Comparison of ENCODE assay signal across 8 mouse cellular contexts in genomic region chr7:45785388-45786135, GRCm38 (mm10). TPM values are rescaled to one million over a fixed set of nuclear protein-coding genes. Genes with fewer than 3 reads are reported as not detected.
DNase-seq lines count a peak whose midpoint lies in the region; ATAC-seq and TF ChIP-seq lines count a peak whose summit lies in the region.

No protein-coding gene starts in this region.

- H3K9me3 ChIP-seq in heart, embryonic 16.5 days (replicated peaks; ENCODE audit: control insufficient read depth, low read length), result no peaks in the 10 kb centered on the region
- no peaks in the 10 kb centered on the region for H3K9me3 ChIP-seq in embryonic facial prominence, embryonic 15.5 days (replicated peaks)
- H3K9me3 ChIP-seq in limb, embryonic 12.5 days, result peaks cover 4% of the 10 kb centered on the region; the same call in 1 of the 2 replicates

- DNase-seq in heart, adult 8-10 months (ENCODE audit: low spot score), result no peak
- DNase-seq in brain, embryonic 14.5 days (ENCODE audit: low read depth), result no peak
- peak; percentile 63 for DNase-seq in right cerebral cortex, postnatal 4 days
- no peak for DNase-seq in gastrocnemius, adult 18-20 months (ENCODE audit: low spot score)

- H3K36me3 ChIP-seq in heart, embryonic 16.5 days (ENCODE audit: control insufficient read depth, insufficient read depth), result no peaks in the 10 kb centered on the region
- peaks cover 14% of the 10 kb centered on the region for H3K36me3 ChIP-seq in embryonic facial prominence, embryonic 15.5 days
- peaks cover 32% of the 10 kb centered on the region for H3K36me3 ChIP-seq in limb, embryonic 12.5 days

- H3K4me3 ChIP-seq in heart, embryonic 16.5 days (ENCODE audit: low read length), result peak overlapping the region; percentile 42
- peak overlapping the region; percentile 66 for H3K4me3 ChIP-seq in embryonic facial prominence, embryonic 15.5 days (replicated peaks)
- peak overlapping the region; percentile 94 for H3K4me3 ChIP-seq in limb, embryonic 12.5 days (replicated peaks)

- peaks cover 9% of the 10 kb centered on the region for H3K4me1 ChIP-seq in heart, embryonic 16.5 days (ENCODE audit: control insufficient read depth, insufficient read depth, low read length)
- H3K4me1 ChIP-seq in embryonic facial prominence, embryonic 15.5 days, result peaks cover 43% of the 10 kb centered on the region
- H3K4me1 ChIP-seq in limb, embryonic 12.5 days (replicated peaks), result peaks cover 27% of the 10 kb centered on the region

- H3K4me2 ChIP-seq in heart, embryonic 16.5 days (ENCODE audit: low read depth, low read length), result peak overlapping the region; percentile 59
- peak overlapping the region; percentile 96 for H3K4me2 ChIP-seq in embryonic facial prominence, embryonic 15.5 days (replicated peaks)
- H3K4me2 ChIP-seq in limb, embryonic 12.5 days, result peak overlapping the region; percentile 94

- H3K27me3 ChIP-seq in heart, embryonic 16.5 days (ENCODE audit: control insufficient read depth, insufficient read depth, low read length), result peaks cover 41% of the 10 kb centered on the region
- no peaks in the 10 kb centered on the region for H3K27me3 ChIP-seq in embryonic facial prominence, embryonic 15.5 days
- peaks cover 10% of the 10 kb centered on the region for H3K27me3 ChIP-seq in limb, embryonic 12.5 days

- ATAC-seq in heart, embryonic 16.5 days (replicated peaks; ENCODE audit: extremely low read depth, insufficient read depth, low FRiP score), result no peak
- ATAC-seq in embryonic facial prominence, embryonic 15.5 days (ENCODE audit: insufficient number of reproducible peaks, low FRiP score, low TSS enrichment, low read depth), result no peak; the same call in 1 of the 2 replicates
- ATAC-seq in limb, embryonic 12.5 days (ENCODE audit: insufficient number of reproducible peaks, insufficient read depth, low FRiP score, low TSS enrichment, low read depth), result peak; percentile 14; the same call in 1 of the 2 replicates
- no peak for ATAC-seq in megakaryocyte, adult 5-6 weeks (ENCODE audit: poor library complexity, severe bottlenecking)

- no peak for TF ChIP-seq POLR2A in brain, embryonic 14.5 days (IDR thresholded peaks at IDR 0.05; ENCODE audit: borderline replicate concordance, extremely low read depth, insufficient read depth, insufficient read length, poor library complexity, severe bottlenecking)

- TF ChIP-seq CTCF in brain, embryonic 14.5 days (IDR thresholded peaks at IDR 0.05; ENCODE audit: borderline replicate concordance, extremely low read depth, insufficient read depth, insufficient read length), result 0 out of 2 replicates have a peak, but pooled peaks have one; percentile 11

- peak overlapping the region; percentile 37 for H3K9ac ChIP-seq in heart, embryonic 16.5 days (ENCODE audit: low read length)
- peak overlapping the region; percentile 47 for H3K9ac ChIP-seq in embryonic facial prominence, embryonic 15.5 days
- peak overlapping the region; percentile 88 for H3K9ac ChIP-seq in limb, embryonic 12.5 days (replicated peaks)

- 1% methylated on average over 38 of the region's 42 CpGs for WGBS in heart, embryonic 16.5 days
- under 1% methylated on average over 39 of the region's 42 CpGs for WGBS in embryonic facial prominence, embryonic 15.5 days
- WGBS in limb, embryonic 12.5 days, result 1% methylated on average over 40 of the region's 42 CpGs

- H3K27ac ChIP-seq in heart, embryonic 16.5 days (ENCODE audit: low read length), result no peak overlapping the region
- H3K27ac ChIP-seq in embryonic facial prominence, embryonic 15.5 days (replicated peaks), result peak overlapping the region; percentile 44; the same call in 1 of the 2 replicates
- peak overlapping the region; percentile 81 for H3K27ac ChIP-seq in limb, embryonic 12.5 days

RNA-seq across cellular contexts. Expression of gene Sult2b1, which starts 1.1 kb away (rescaled TPM):
- 0.66 and 0.72 TPM in 2 replicates for polyA plus RNA-seq in heart, embryonic 16.5 days (2015; fragmentation: Nextera tagmentation; extraction: Ambion mirVana)
- not detected for total RNA-seq in heart, adult 8-10 months (2022)
- 2.0 and 2.3 TPM in 2 replicates for polyA plus RNA-seq in brain, embryonic 14.5 days (2012; rRNA removed)
- polyA plus RNA-seq in embryonic facial prominence, embryonic 15.5 days (2015; fragmentation: Nextera tagmentation; extraction: Ambion mirVana), result 49.6 and 55.7 TPM in 2 replicates
- 1.6 and 1.9 TPM in 2 replicates for polyA plus RNA-seq in limb, embryonic 12.5 days (2016; fragmentation: Nextera tagmentation; extraction: Ambion mirVana)
- not detected in 2 replicates for total RNA-seq in megakaryocyte, adult 5-6 weeks (2015)
- not detected in 2 replicates for total RNA-seq in megakaryocyte, adult 5-6 weeks (2017)
- total RNA-seq in gastrocnemius, adult 18-20 months (2021), result not detected

RNA-seq across cellular contexts. Expression of gene Lmtk3, which starts 2.0 kb away (rescaled TPM):
- polyA plus RNA-seq in heart, embryonic 16.5 days (2015; fragmentation: Nextera tagmentation; extraction: Ambion mirVana), result 0.53 and 0.57 TPM in 2 replicates
- under 1 TPM in 1 of 4 experiments, not detected in 3; 0.22 TPM for total RNA-seq in heart, adult 8-10 months (2022)
- 328 and 336 TPM in 2 replicates for polyA plus RNA-seq in brain, embryonic 14.5 days (2012; rRNA removed)
- 1.9 TPM in 2 replicates for polyA plus RNA-seq in embryonic facial prominence, embryonic 15.5 days (2015; fragmentation: Nextera tagmentation; extraction: Ambion mirVana)
- polyA plus RNA-seq in limb, embryonic 12.5 days (2016; fragmentation: Nextera tagmentation; extraction: Ambion mirVana), result 3.4 and 4.9 TPM in 2 replicates
- 0.09 TPM in 1 of 2 replicates, not detected in the other for total RNA-seq in megakaryocyte, adult 5-6 weeks (2015)
- not detected in 2 replicates for total RNA-seq in megakaryocyte, adult 5-6 weeks (2017)
- total RNA-seq in gastrocnemius, adult 18-20 months (2021), result not detected

RNA-seq across cellular contexts. Expression of gene Cyth2, which starts 28.8 kb away (rescaled TPM):
- 90.8 and 90.9 TPM in 2 replicates for polyA plus RNA-seq in heart, embryonic 16.5 days (2015; fragmentation: Nextera tagmentation; extraction: Ambion mirVana)
- total RNA-seq in heart, adult 8-10 months (2022), result 10 to 100 TPM; 54.0 to 65.5 (median 62.1) TPM
- polyA plus RNA-seq in brain, embryonic 14.5 days (2012; rRNA removed), result 246 and 277 TPM in 2 replicates
- polyA plus RNA-seq in embryonic facial prominence, embryonic 15.5 days (2015; fragmentation: Nextera tagmentation; extraction: Ambion mirVana), result 124 and 129 TPM in 2 replicates
- 171 and 175 TPM in 2 replicates for polyA plus RNA-seq in limb, embryonic 12.5 days (2016; fragmentation: Nextera tagmentation; extraction: Ambion mirVana)
- 23.9 and 28.1 TPM in 2 replicates for total RNA-seq in megakaryocyte, adult 5-6 weeks (2015)
- 41.4 and 44.2 TPM in 2 replicates for total RNA-seq in megakaryocyte, adult 5-6 weeks (2017)
- total RNA-seq in gastrocnemius, adult 18-20 months (2021), result 10 to 100 TPM; 25.3 to 34.6 TPM

RNA-seq across cellular contexts. Expression of gene Kcnj14, which starts 39.0 kb away (rescaled TPM):
- polyA plus RNA-seq in heart, embryonic 16.5 days (2015; fragmentation: Nextera tagmentation; extraction: Ambion mirVana), result 0.50 and 0.57 TPM in 2 replicates
- total RNA-seq in heart, adult 8-10 months (2022), result 1 to 10 TPM in 3 of 4 experiments, under 1 TPM in 1; 0.87 to 6.1 (median 3.1) TPM
- 1.3 and 1.9 TPM in 2 replicates for polyA plus RNA-seq in brain, embryonic 14.5 days (2012; rRNA removed)
- 1.4 and 1.7 TPM in 2 replicates for polyA plus RNA-seq in embryonic facial prominence, embryonic 15.5 days (2015; fragmentation: Nextera tagmentation; extraction: Ambion mirVana)
- 1.6 and 2.2 TPM in 2 replicates for polyA plus RNA-seq in limb, embryonic 12.5 days (2016; fragmentation: Nextera tagmentation; extraction: Ambion mirVana)
- not detected in 2 replicates for total RNA-seq in megakaryocyte, adult 5-6 weeks (2015)
- 0.16 TPM in 1 of 2 replicates, not detected in the other for total RNA-seq in megakaryocyte, adult 5-6 weeks (2017)
- under 1 TPM in 1 of 2 experiments, not detected in 1; 0.28 TPM for total RNA-seq in gastrocnemius, adult 18-20 months (2021)

RNA-seq across cellular contexts. Expression of gene Grwd1, which starts 45.2 kb away (rescaled TPM):
- polyA plus RNA-seq in heart, embryonic 16.5 days (2015; fragmentation: Nextera tagmentation; extraction: Ambion mirVana), result 38.1 and 40.2 TPM in 2 replicates
- 10 to 100 TPM; 10.2 to 16.0 (median 13.6) TPM for total RNA-seq in heart, adult 8-10 months (2022)
- 23.4 and 25.5 TPM in 2 replicates for polyA plus RNA-seq in brain, embryonic 14.5 days (2012; rRNA removed)
- 57.3 and 58.0 TPM in 2 replicates for polyA plus RNA-seq in embryonic facial prominence, embryonic 15.5 days (2015; fragmentation: Nextera tagmentation; extraction: Ambion mirVana)
- 75.4 and 78.0 TPM in 2 replicates for polyA plus RNA-seq in limb, embryonic 12.5 days (2016; fragmentation: Nextera tagmentation; extraction: Ambion mirVana)
- 3.5 and 6.5 TPM in 2 replicates for total RNA-seq in megakaryocyte, adult 5-6 weeks (2015)
- total RNA-seq in megakaryocyte, adult 5-6 weeks (2017), result 2.6 and 3.9 TPM in 2 replicates
- total RNA-seq in gastrocnemius, adult 18-20 months (2021), result 10 to 100 TPM; 13.4 to 14.3 TPM

Comparison
In these comparisons a context has a peak if more than half of its experiments do, and no peak if none do; other contexts are left out.
1. H3K4me3 ChIP-seq: peak in every context shown above with its lines; median percentile 94 in limb, embryonic 12.5 days; 66 in embryonic facial prominence, embryonic 15.5 days; 42 in heart, embryonic 16.5 days.
2. H3K9ac ChIP-seq: peak in every context shown above with its lines; median percentile 88 in limb, embryonic 12.5 days; 47 in embryonic facial prominence, embryonic 15.5 days; 37 in heart, embryonic 16.5 days.
3. RNA of gene Sult2b1, which starts 1.1 kb away (polyA plus RNA-seq): 49.6 to 55.7 TPM in embryonic facial prominence, embryonic 15.5 days; 2.0 to 2.3 TPM in brain, embryonic 14.5 days, 1.6 to 1.9 TPM in limb, embryonic 12.5 days and 0.66 to 0.72 TPM in heart, embryonic 16.5 days; every median in the first group is over 10 times any median in the second.
4. RNA of gene Lmtk3, which starts 2.0 kb away (polyA plus RNA-seq): 328 to 336 TPM in brain, embryonic 14.5 days; 3.4 to 4.9 TPM in limb, embryonic 12.5 days, 1.9 TPM in embryonic facial prominence, embryonic 15.5 days and 0.53 to 0.57 TPM in heart, embryonic 16.5 days; every median in the first group is over 10 times any median in the second.
5. Peak in every context shown above with its lines, with median percentiles within 50 percentile points of each other: H3K4me2 ChIP-seq.